Mouse (Mus musculus) liver, adult 2 months (tissue): ENCODE data around the gene Smcp. TPM values are rescaled to one million over a fixed set of nuclear protein-coding genes. Genes with fewer than 3 reads are reported as not detected.

ENCODE experiments used
- DNase-seq: peaks from one replicate; pipeline ENCODE4 v3.0.0-alpha.2; 2011; ENCODE audit warnings: low read depth, low spot score; ENCODE audit errors: extremely low read depth
- H3K27ac ChIP-seq: fragments of 200-500 bp; replicated peaks from 2 replicates; pipeline ENCODE4 v1.5.1; 2012; ENCODE audit warnings: low read depth, mild to moderate bottlenecking, control low read depth, inconsistent platforms, low read length; ENCODE audit not compliant: insufficient read depth
- H3K27me3 ChIP-seq: fragments of 200-500 bp; 2 replicates; pipeline ENCODE4 v1.6.1; 2012; ENCODE audit warnings: mild to moderate bottlenecking, moderate library complexity, low read length, inconsistent platforms; ENCODE audit not compliant: control insufficient read depth, insufficient read depth
- H3K36me3 ChIP-seq: fragments of 200-500 bp; 2 replicates; pipeline ENCODE4 v1.6.1; 2012; ENCODE audit warnings: low read length, inconsistent platforms; ENCODE audit not compliant: control insufficient read depth, insufficient read depth
- H3K4me1 ChIP-seq: fragments of 200-500 bp; 2 replicates; pipeline ENCODE4 v1.6.1; 2011; ENCODE audit warnings: low read length; ENCODE audit not compliant: control insufficient read depth, insufficient read depth
- H3K4me3 ChIP-seq: fragments of 200-500 bp; 2 replicates; pipeline ENCODE4 v1.5.1; 2011; ENCODE audit warnings: low read depth, mild to moderate bottlenecking, control low read depth, low read length, moderate library complexity; ENCODE audit not compliant: insufficient read depth
- H3K79me2 ChIP-seq: fragments of 200-500 bp; 2 replicates; pipeline ENCODE4 v1.6.1; 2012; ENCODE audit warnings: inconsistent platforms, mild to moderate bottlenecking, low read length, moderate library complexity; ENCODE audit not compliant: control insufficient read depth, insufficient read depth
- H3K9ac ChIP-seq: fragments of 200-500 bp; 2 replicates; pipeline ENCODE4 v1.6.1; 2012; ENCODE audit warnings: low read depth, mild to moderate bottlenecking, control low read depth, inconsistent platforms, low read length
- CTCF ChIP-seq: fragments of 200-500 bp; IDR thresholded peaks from 2 replicates; pipeline ENCODE4 v1.5.1; 2011; ENCODE audit warnings: low read depth, low read length, control low read depth
- POLR2A ChIP-seq: fragments of 200-500 bp; IDR thresholded peaks from 2 replicates; pipeline ENCODE4 v1.6.1; 2011; ENCODE audit warnings: low read length, control low read depth; ENCODE audit not compliant: insufficient read depth; ENCODE audit errors: extremely low read depth
- WGBS: fragments of 180-500 bp; shearing (Covaris S2); methylation state at CpG from one replicate; pipeline ENCODE4 v1.1.7; 2018; 5-methylcytosine and 5-hydroxymethylcytosine counted together
- polyA plus RNA-seq: library from polyadenylated mRNA; depleted of rRNA; stranded (reverse); fragments of >200 nt; gene quantifications from 2 replicates; pipeline ENCODE4 v1.2.3, GENCODE M21; 2012
- total RNA-seq: library from RNA; depleted of rRNA; stranded (reverse); fragments of >200 nt; gene quantifications from 2 replicates; pipeline ENCODE4 v1.2.3, GENCODE M21; 2014

The Smcp gene
- total and polyA plus RNA-seq, 2 experiments: not detected

- no peak for TF ChIP-seq CTCF
- no peak for TF ChIP-seq POLR2A
- 80% methylated on average over 3 of the region's 3 CpGs for WGBS
Measured at GRCm38 (mm10) chr3:92583164-92583826, 5.5 kb downstream of the Smcp start.

GRCm38 (mm10) chr3:92579508-92579907 is 9.3 kb downstream of the Smcp start:
- no peak for TF ChIP-seq CTCF
- no peak for DNase-seq
- Histone ChIP-seq H3K4me1 (peaks cover 4% of the 10 kb centered on the region), H3K27me3 (no peaks in the 10 kb centered on the region), H3K9ac (no peak overlapping the region), H3K79me2 (no peaks in the 10 kb centered on the region), H3K4me3 (no peak overlapping the region), H3K36me3 (no peaks in the 10 kb centered on the region), H3K27ac (no peak overlapping the region)
- 71% methylated on average over 1 of the region's 1 CpGs for WGBS

More at GRCm38 (mm10) chr3:92583164-92583826, 5.5 kb downstream of the Smcp start:
- DNase-seq: no peak
- no peaks in the 10 kb centered on the region for H3K27me3 ChIP-seq
- no peaks in the 10 kb centered on the region for H3K36me3 ChIP-seq
- no peaks in the 10 kb centered on the region for H3K79me2 ChIP-seq
- peaks cover 4% of the 10 kb centered on the region for H3K4me1 ChIP-seq
- H3K27ac ChIP-seq: no peak overlapping the region
- no peak overlapping the region for H3K4me3 ChIP-seq
- H3K9ac ChIP-seq: no peak overlapping the region

- H3K36me3 ChIP-seq: no peaks in the 10 kb centered on the region
- no peak overlapping the region for H3K4me3 ChIP-seq
- H3K27me3 ChIP-seq: no peaks in the 10 kb centered on the region
- no peak overlapping the region for H3K9ac ChIP-seq
- no peak overlapping the region for H3K27ac ChIP-seq
- H3K79me2 ChIP-seq: no peaks in the 10 kb centered on the region
- WGBS: 39% methylated on average over 4 of the region's 4 CpGs
- H3K4me1 ChIP-seq: peaks cover 4% of the 10 kb centered on the region
- TF ChIP-seq CTCF (no peak), POLR2A (no peak)
- peak; percentile 84 for DNase-seq
Measured at GRCm38 (mm10) chr3:92578652-92579413, 10.0 kb downstream of the Smcp start.

DNA sequence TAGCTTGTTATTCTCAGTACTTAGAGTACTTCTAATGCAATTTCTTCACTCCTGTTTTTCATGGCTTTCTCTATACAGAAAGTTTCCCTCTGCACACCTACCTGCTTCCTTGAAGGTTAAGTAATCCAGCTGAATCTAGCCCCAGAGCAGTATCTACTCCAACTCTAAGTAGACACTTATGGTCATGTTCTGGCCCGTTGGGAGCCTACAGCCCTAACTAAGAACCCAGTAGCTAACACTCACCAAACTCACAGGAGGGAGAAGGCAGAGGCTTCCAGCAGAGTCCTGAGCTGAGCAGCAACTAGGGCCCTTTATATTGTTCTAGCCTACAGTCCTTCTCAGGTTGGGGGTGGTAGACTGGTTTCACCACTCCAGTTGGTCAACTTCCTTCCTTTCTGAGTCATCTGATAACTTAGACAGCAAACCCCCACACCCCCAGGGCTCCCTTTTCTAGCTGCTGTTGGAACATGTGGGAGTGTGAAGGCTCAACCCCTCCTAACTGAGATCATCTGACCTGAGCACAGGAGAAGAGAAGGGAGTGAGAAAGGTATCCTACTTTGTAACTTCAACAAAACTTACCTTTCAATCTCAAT is 15.3 kb downstream of the Smcp start, which contains the start of gene Ivl:
Ivl (minus strand) TSS at position 287 of the 593 bp plus-strand sequence.
- no peak for DNase-seq
- 90% methylated on average over 1 of the region's 1 CpGs for WGBS
- TF ChIP-seq CTCF (no peak), POLR2A (no peak)
- H3K27ac ChIP-seq: no peak within 1 kb of the TSS
- H3K27me3 ChIP-seq: no peaks in the 10 kb centered on the region
- no peak within 1 kb of the TSS for H3K9ac ChIP-seq
- H3K36me3 ChIP-seq: no peaks in the 10 kb centered on the region
- no peaks in the 10 kb centered on the region for H3K79me2 ChIP-seq
- H3K4me3 ChIP-seq: no peak within 1 kb of the TSS
- peaks cover 2% of the 10 kb centered on the region for H3K4me1 ChIP-seq

DNA sequence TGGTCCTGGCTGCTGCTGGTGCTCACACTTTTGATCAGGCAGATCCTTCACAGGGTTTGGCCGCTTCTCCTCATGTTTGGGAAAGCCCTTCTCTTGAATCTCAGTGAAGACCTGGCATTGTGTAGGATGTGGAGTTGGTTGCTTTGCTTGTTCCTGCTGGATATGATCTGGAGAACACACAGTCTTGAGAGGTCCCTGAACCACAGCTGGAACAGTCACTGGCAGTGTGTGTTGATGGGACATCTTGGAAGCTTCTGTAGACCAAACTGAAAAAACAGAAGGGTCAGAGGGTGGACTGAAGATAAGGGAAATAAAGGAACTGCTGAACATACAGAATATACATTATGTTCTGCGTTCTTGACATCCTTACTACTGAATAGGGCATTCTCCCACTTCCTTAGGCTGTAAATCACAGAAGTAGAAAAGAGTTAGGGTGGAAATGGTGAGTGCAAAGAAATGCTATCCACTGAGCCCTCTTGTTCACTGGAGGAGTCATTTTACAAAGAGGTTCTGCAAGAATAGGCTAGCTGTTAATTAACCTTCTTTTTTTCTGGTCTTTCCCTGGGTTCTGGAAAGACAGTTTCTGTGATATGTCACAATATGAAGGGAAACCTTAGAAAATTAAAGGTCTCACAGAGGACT is 16.2 kb downstream of the Smcp start:
- Histone ChIP-seq H3K9ac (no peak overlapping the region), H3K4me1 (no peaks in the 10 kb centered on the region), H3K27me3 (no peaks in the 10 kb centered on the region), H3K36me3 (no peaks in the 10 kb centered on the region), H3K79me2 (no peaks in the 10 kb centered on the region), H3K27ac (no peak overlapping the region), H3K4me3 (no peak overlapping the region)
- TF ChIP-seq POLR2A: no peak
- TF ChIP-seq CTCF: no peak
- 77% methylated on average over 2 of the region's 2 CpGs for WGBS
- no peak for DNase-seq

DNA sequence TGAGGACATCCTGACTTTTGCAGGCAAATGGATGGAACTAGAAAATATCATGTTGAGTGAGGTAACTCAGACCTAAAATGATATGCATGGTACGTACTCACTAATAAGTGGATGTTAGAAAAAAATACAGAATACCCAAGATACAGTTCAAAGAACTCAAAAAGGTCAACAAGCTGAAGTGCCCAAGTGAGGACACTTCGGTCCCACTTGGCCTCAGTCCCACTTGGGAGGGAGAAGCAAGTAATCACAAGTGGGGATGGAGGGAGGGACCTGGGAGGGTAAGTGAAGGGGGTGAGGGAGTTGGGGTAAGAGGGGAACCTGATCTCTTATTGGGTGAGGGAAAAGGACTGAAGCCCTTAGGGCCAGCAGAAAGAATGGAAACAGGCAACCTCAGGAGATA is 20.0 kb downstream of the Smcp start:
- Histone ChIP-seq H3K9ac (no peak overlapping the region), H3K27ac (no peak overlapping the region), H3K79me2 (no peaks in the 10 kb centered on the region), H3K4me1 (no peaks in the 10 kb centered on the region), H3K36me3 (no peaks in the 10 kb centered on the region), H3K27me3 (no peaks in the 10 kb centered on the region), H3K4me3 (no peak overlapping the region)
- TF ChIP-seq CTCF (no peak), POLR2A (no peak)
- 87% methylated on average over 2 of the region's 2 CpGs for WGBS
- no peak for DNase-seq
